In the genomic region with DNA sequence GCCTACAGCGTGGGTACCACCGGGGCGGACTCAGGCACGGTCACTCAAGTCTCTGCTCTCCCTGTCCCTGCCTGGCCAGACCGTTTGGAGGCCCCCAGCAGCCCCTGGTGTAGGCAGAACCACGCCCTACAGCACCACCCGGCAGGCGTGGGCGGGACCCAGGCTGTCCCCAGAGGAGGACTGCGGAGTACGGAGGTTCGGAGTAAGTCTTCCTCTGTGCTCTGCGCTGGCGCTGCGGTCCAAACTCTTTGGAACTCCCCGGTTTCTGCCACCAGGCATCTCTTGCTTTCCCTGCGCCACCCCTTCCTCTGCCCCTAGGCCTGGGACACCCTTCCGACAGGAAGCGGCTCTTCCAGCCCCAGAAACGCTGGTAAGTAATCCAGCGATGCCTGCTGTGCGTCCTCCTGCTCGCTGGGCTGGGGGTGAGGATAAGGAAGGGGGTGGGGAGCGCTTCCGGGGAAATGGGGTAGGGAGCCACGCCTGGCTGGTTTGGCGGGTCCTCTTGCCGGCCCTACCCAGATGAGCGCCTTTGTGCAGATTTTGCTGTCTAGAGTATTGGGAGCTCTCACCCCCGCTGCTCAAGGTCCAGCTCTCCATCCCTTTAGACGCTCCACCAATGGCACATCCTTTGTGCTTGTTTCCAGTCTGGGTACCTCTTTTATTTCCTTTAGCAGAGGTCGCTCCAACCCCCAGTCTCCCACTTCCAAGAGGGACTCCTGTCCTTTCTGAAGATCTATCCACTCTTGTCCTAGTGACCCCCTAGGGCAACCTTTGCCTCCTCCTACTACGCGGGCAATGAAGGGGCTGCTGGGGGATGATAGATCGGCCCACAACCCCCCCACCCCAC, we compare ENCODE assay signal across 8 mouse cellular contexts. TPM values are rescaled to one million over a fixed set of nuclear protein-coding genes. Genes with fewer than 3 reads are reported as not detected.
A peak's percentile ranks its signal among the peaks of the same experiment; 100 is the strongest.
DNase-seq lines count a peak whose midpoint lies in the region; ATAC-seq and TF ChIP-seq lines count a peak whose summit lies in the region.

A gene (plus strand): TSS at position 144 of the 847 bp plus-strand sequence.

- peaks cover 26% of the 10 kb centered on the region for H3K36me3 ChIP-seq in limb, embryonic 14.5 days (ENCODE audit: control insufficient read depth, insufficient read depth, low read length)
- H3K36me3 ChIP-seq in midbrain, embryonic 15.5 days (replicated peaks) = no peaks in the 10 kb centered on the region

- H3K4me2 ChIP-seq in limb, embryonic 14.5 days (replicated peaks; ENCODE audit: low read depth, low read length, severe bottlenecking) = peak within 1 kb of the TSS; percentile 67
- peak within 1 kb of the TSS; percentile 82 for H3K4me2 ChIP-seq in midbrain, embryonic 15.5 days

- peak within 1 kb of the TSS; percentile 76 for H3K9ac ChIP-seq in limb, embryonic 14.5 days (ENCODE audit: low read depth, low read length, severe bottlenecking)
- peak within 1 kb of the TSS; percentile 48 for H3K9ac ChIP-seq in midbrain, embryonic 15.5 days

- WGBS in limb, embryonic 14.5 days = 1% methylated on average over 35 of the region's 35 CpGs
- WGBS in midbrain, embryonic 15.5 days = under 1% methylated on average over 35 of the region's 35 CpGs

- peak within 1 kb of the TSS; percentile 64 for H3K4me3 ChIP-seq in limb, embryonic 14.5 days (replicated peaks; ENCODE audit: low read length)
- peak within 1 kb of the TSS; percentile 52 for H3K4me3 ChIP-seq in midbrain, embryonic 15.5 days

- peak within 1 kb of the TSS; percentile 84 for H3K27ac ChIP-seq in limb, embryonic 14.5 days (replicated peaks; ENCODE audit: low read depth, low read length)
- H3K27ac ChIP-seq in midbrain, embryonic 15.5 days = peak within 1 kb of the TSS; percentile 71

- no peaks in the 10 kb centered on the region for H3K27me3 ChIP-seq in limb, embryonic 14.5 days (ENCODE audit: control insufficient read depth, insufficient read depth, low read length)
- no peaks in the 10 kb centered on the region for H3K27me3 ChIP-seq in midbrain, embryonic 15.5 days (replicated peaks)

- peak; percentile 71 for ATAC-seq in limb, embryonic 14.5 days (ENCODE audit: low FRiP score, low read depth)
- ATAC-seq in midbrain, embryonic 15.5 days (replicated peaks) = peak; percentile 71

- peaks cover 19% of the 10 kb centered on the region for H3K4me1 ChIP-seq in limb, embryonic 14.5 days (ENCODE audit: control insufficient read depth, insufficient read depth, low read length)
- peaks cover 26% of the 10 kb centered on the region for H3K4me1 ChIP-seq in midbrain, embryonic 15.5 days

- DNase-seq in adrenal gland, adult (ENCODE audit: inconsistent age in 2 of 2, low spot score in 1 of 2) = peak; percentile 61 to 79
- DNase-seq in adrenal gland, adult 8-10 months = no peak
- peak; percentile 81 for DNase-seq in embryo, embryonic 9.5 days (ENCODE audit: extremely low spot score)
- peak; percentile 86 to 88 for DNase-seq in heart, adult 18-20 months
- peak; percentile 33 to 43 for DNase-seq in kidney, adult 8-10 months
- DNase-seq in limb, embryonic 14.5 days (ENCODE audit: low spot score) = peak; percentile 67
- DNase-seq in spleen, postnatal 36 days (ENCODE audit: low spot score in 2 of 2) = peak; percentile 81 to 82

- TF ChIP-seq POLR2A in limb, embryonic 14.5 days (IDR thresholded peaks at IDR 0.05; ENCODE audit: borderline replicate concordance, extremely low read depth, insufficient read depth, insufficient read length) = peak; percentile 65; the same call in 1 of the 2 replicates

- H3K9me3 ChIP-seq in limb, embryonic 14.5 days (ENCODE audit: control insufficient read depth, low read length) = no peaks in the 10 kb centered on the region
- no peaks in the 10 kb centered on the region for H3K9me3 ChIP-seq in midbrain, embryonic 15.5 days

RNA-seq across cellular contexts. Expression of the gene that starts here (rescaled TPM):
- 10 to 100 TPM in 2 of 4 experiments, 1 to 10 TPM in 2; 8.5 to 22.8 (median 13.3) TPM for total RNA-seq in adrenal gland, adult 8-10 months (2022)
- 10 to 100 TPM in 1 of 2 experiments, 1 to 10 TPM in 1; 9.5 to 13.1 TPM for total RNA-seq in heart, adult 18-20 months (2021)
- 53.8 and 66.0 TPM in 2 replicates for polyA plus RNA-seq in limb, embryonic 14.5 days (2012; rRNA removed)
- 39.5 and 40.2 TPM in 2 replicates for polyA plus RNA-seq in limb, embryonic 14.5 days (2014; fragmentation: Nextera tagmentation; extraction: Ambion mirVana)
- 19.6 and 21.5 TPM in 2 replicates for polyA plus RNA-seq in midbrain, embryonic 15.5 days (2015; fragmentation: Nextera tagmentation; extraction: Ambion mirVana)
